In the genomic region with DNA sequence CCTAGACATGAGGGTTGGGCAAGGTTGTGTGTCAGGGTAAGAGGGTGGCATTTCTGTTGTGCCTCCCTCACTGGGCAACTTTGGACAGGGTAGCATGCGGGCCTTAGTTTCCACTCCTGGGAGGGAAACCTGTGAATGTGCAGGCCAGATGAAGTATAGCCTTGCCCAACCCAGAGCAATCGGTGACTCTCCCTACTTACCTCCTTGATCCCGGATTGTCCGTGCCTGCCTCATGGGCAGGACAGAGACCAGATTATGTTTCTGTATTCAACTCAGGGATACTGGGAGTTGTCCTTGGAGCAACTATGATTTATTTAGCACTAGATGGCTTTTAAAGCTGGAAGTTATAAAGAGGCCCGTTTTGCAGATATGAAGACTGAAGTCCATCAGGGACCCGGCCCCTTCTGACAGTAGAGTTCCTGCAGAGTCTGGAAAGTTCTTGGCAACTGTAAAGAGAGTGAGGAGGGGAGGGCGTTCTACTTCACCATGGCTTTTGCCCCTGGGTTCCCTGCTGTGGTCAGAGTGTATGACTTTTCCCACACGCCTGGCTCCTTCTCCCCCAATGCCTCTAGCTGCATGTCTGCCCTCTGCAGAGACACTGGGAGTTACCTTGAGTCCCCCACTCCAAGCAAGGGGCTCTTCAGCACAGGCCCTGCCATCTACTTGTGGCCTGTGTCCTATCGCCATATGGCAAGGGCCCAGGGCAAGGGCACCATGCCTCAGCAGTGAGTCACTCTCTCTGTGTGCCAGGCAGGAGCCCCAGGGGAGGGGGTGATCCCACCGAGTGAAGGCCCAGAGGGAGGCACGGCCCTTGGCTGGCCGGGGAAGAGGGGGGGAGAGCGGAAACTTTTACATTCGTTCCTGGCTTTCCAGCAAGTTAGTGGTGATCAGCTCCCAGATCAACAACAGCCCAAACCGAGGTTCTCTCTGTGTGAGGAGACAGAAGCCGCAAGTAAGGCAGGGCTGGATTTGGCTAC, we compare ENCODE assay signal across 15 mouse cellular contexts.
DNase-seq lines count a peak whose midpoint lies in the region; ATAC-seq lines count a peak whose summit lies in the region.
"Had no signal": no experiment of that assay in that cellular context is flagged by ENCODE, and none has a peak within 500 bp of the region (broad histone marks: within the 10 kb centered on the region; RNA-seq: fewer than 3 reads in every experiment).

No protein-coding gene starts in this region.

- 77% methylated on average over 16 of the region's 16 CpGs for WGBS in intestine, embryonic 16.5 days

- H3K4me2 ChIP-seq in intestine, embryonic 16.5 days (ENCODE audit: low read depth, low read length) = no peak overlapping the region
- H3K4me2 ChIP-seq: embryonic facial prominence, embryonic 15.5 days; stomach, embryonic 15.5 days had no signal

- ATAC-seq in intestine, embryonic 16.5 days = peak; percentile 71
- ATAC-seq: forebrain, embryonic 16.5 days had no signal

- H3K27ac ChIP-seq in intestine, embryonic 16.5 days (ENCODE audit: low read length) = peak overlapping the region; percentile 87
- H3K27ac ChIP-seq: embryonic facial prominence, embryonic 15.5 days; macrophage; stomach, embryonic 15.5 days had no signal

- peak; percentile 51 for DNase-seq in gastrocnemius, postnatal 10 days
- no peak for DNase-seq in gastrocnemius, postnatal 36 days
- peak; percentile 64 for DNase-seq in kidney, postnatal 14 days
- DNase-seq in kidney, adult 18-20 months = no peak
- DNase-seq in adrenal gland, adult (ENCODE audit: inconsistent age in 2 of 2, low spot score in 1 of 2) = peak; percentile 88 to 94
- DNase-seq in thymus, adult 18-20 months = no peak
- no peak for DNase-seq in gastrocnemius, adult 18-20 months (ENCODE audit: low spot score)
- DNase-seq: cerebellum, adult 11-12 months; midbrain, embryonic 14.5 days; thymus, postnatal 14 days had no signal

- H3K9me3 ChIP-seq in intestine, embryonic 16.5 days (ENCODE audit: control insufficient read depth, low read length) = no peaks in the 10 kb centered on the region
- H3K9me3 ChIP-seq: embryonic facial prominence, embryonic 15.5 days; stomach, embryonic 15.5 days had no signal

- H3K4me1 ChIP-seq in intestine, embryonic 16.5 days (ENCODE audit: control insufficient read depth, insufficient read depth, low read length) = peaks cover 72% of the 10 kb centered on the region

- no peak overlapping the region for H3K4me3 ChIP-seq in intestine, embryonic 16.5 days (ENCODE audit: low read length)
- H3K4me3 ChIP-seq: embryonic facial prominence, embryonic 15.5 days; stomach, embryonic 15.5 days had no signal

- no peaks in the 10 kb centered on the region for H3K36me3 ChIP-seq in intestine, embryonic 16.5 days (ENCODE audit: control insufficient read depth, insufficient read depth, low read length)
- H3K36me3 ChIP-seq: stomach, embryonic 15.5 days had no signal

- intact Hi-C loops in gastrocnemius, postnatal 36 days (cut with DNase I) = no loop called here

- H3K27me3 ChIP-seq in intestine, embryonic 16.5 days (replicated peaks; ENCODE audit: control insufficient read depth, insufficient read depth, low read length) = no peaks in the 10 kb centered on the region
- H3K27me3 ChIP-seq: embryonic facial prominence, embryonic 15.5 days; stomach, embryonic 15.5 days had no signal

- peak overlapping the region; percentile 51 for H3K9ac ChIP-seq in intestine, embryonic 16.5 days (ENCODE audit: low read depth, low read length)
- H3K9ac ChIP-seq: embryonic facial prominence, embryonic 15.5 days; stomach, embryonic 15.5 days had no signal

Comparison
In these comparisons a context has a peak if more than half of its experiments do, and no peak if none do; other contexts are left out.
1. DNase-seq: peak in gastrocnemius, postnatal 10 days (single experiment), kidney, postnatal 14 days (single experiment) and adrenal gland, adult (2 of 2); none in gastrocnemius, postnatal 36 days (0 of 2), kidney, adult 18-20 months (single experiment), thymus, adult 18-20 months (0 of 2) and gastrocnemius, adult 18-20 months (single experiment).